Mouse (Mus musculus): ENCODE data around the gene Fbxl13. TPM values are rescaled to one million over a fixed set of nuclear protein-coding genes. Genes with fewer than 3 reads are reported as not detected.

Fbxl13 gene
- polyA plus RNA-seq, 1 experiment from 2014 or later: 0.13 TPM

DNA sequence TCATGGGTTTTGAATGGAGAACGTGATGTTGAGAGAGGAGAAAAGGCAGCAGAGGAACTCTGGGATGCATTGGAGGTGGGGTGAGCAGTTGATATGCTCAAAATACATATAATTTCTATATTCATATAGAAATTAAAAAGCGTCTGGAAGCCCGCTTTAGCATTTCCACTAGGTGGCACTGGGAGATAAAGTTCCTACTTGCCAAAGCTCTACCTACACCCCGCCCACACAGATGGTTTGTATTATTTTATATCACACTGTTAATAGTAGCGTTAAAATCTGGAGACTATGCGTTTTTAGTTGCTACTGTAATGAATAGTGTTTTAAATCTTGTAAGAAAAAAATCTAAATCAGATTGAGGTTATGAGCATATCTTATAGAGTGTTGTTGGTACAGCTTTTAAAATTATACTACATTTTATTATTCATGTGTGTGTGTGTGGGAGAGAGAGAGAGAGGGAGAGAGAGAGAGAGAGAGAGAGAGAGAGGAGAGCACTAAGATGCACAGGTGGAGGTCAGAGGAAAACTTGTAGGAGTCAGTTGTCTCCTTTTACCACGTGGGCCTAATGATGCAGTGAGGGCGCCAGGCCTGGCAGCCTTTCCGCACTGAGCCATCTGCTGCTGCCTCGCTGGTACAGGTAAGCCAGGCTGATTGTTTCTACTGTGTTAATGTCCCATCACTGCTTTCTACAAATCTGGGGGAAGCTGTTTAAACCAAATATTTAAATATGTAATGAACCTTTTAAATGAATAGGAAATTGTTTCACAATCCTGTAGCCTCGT, 211.1 kb downstream of the Fbxl13 start:
- no peak overlapping the region for H3K9ac ChIP-seq (replicated peaks)
- H3K36me3 ChIP-seq: no peaks in the 10 kb centered on the region
- H3K4me1 ChIP-seq (replicated peaks): 0 out of 2 replicates have a peak, but pooled peaks cover 4% of the 10 kb centered on the region
- H3K9me3 ChIP-seq: no peaks in the 10 kb centered on the region
- H3K27me3 ChIP-seq: no peaks in the 10 kb centered on the region
- no peak overlapping the region for H3K4me2 ChIP-seq
- H3K27ac ChIP-seq: no peak overlapping the region
- 60% methylated on average over 11 of the region's 11 CpGs for WGBS
- peak; percentile 68; the same call in 1 of the 2 replicates for ATAC-seq (ENCODE audit: insufficient number of reproducible peaks, insufficient read depth, low FRiP score, low TSS enrichment, low read depth)
- no peak overlapping the region for H3K4me3 ChIP-seq (replicated peaks)

Other genes starting within 250 kb of the Fbxl13 start
- gene Ccdc146, start 221.0 kb downstream of the Fbxl13 start, polyA plus RNA-seq (2016; fragmentation: Nextera tagmentation; extraction: Ambion mirVana): 0.06 TPM in 1 of 2 replicates, not detected in the other
- 5.5 and 5.7 TPM in 2 replicates for gene Fam185a, start 220.7 kb downstream of the Fbxl13 start, polyA plus RNA-seq (2016; fragmentation: Nextera tagmentation; extraction: Ambion mirVana)
- 51.3 and 61.0 TPM in 2 replicates for gene Lrrc17, start 102.1 kb downstream of the Fbxl13 start, polyA plus RNA-seq (2016; fragmentation: Nextera tagmentation; extraction: Ambion mirVana)
- 60.9 and 62.0 TPM in 2 replicates for gene Armc10, start 179 bp upstream of the Fbxl13 start, polyA plus RNA-seq (2016; fragmentation: Nextera tagmentation; extraction: Ambion mirVana)
- gene Napepld, start 55.8 kb upstream of the Fbxl13 start, polyA plus RNA-seq (2016; fragmentation: Nextera tagmentation; extraction: Ambion mirVana): 2.8 and 3.2 TPM in 2 replicates
- 84.8 and 91.8 TPM in 2 replicates for gene Pmpcb, start 91.5 kb upstream of the Fbxl13 start, polyA plus RNA-seq (2016; fragmentation: Nextera tagmentation; extraction: Ambion mirVana)
- 79.7 and 81.9 TPM in 2 replicates for gene Dnajc2, start 139.6 kb upstream of the Fbxl13 start, polyA plus RNA-seq (2016; fragmentation: Nextera tagmentation; extraction: Ambion mirVana)
- gene Psmc2, start 139.6 kb upstream of the Fbxl13 start, polyA plus RNA-seq (2016; fragmentation: Nextera tagmentation; extraction: Ambion mirVana): 194 and 207 TPM in 2 replicates
- 0.10 and 0.20 TPM in 2 replicates for gene Slc26a5, start 220.0 kb upstream of the Fbxl13 start, polyA plus RNA-seq (2016; fragmentation: Nextera tagmentation; extraction: Ambion mirVana)